Mouse (Mus musculus): ENCODE results near the gene Nmu.

Nmu gene

GRCm38 (mm10) chr5:76337100-76337499 lies 26.5 kb downstream of the Nmu start:
- no peak for TF ChIP-seq GATA4 (IDR thresholded peaks at IDR 0.05; ENCODE audit: insufficient replicate concordance, low read length)

GRCm38 (mm10) chr5:76333833-76334232 lies 29.8 kb downstream of the Nmu start:
- no peak for TF ChIP-seq GATA4 (IDR thresholded peaks at IDR 0.05; ENCODE audit: insufficient replicate concordance, low read length)

- TF ChIP-seq GATA4 (IDR thresholded peaks at IDR 0.05; ENCODE audit: insufficient replicate concordance, low read length) = no peak
Measured at GRCm38 (mm10) chr5:76330953-76331352, 32.6 kb downstream of the Nmu start, which contains the start of gene Pdcl2. Pdcl2 (minus strand) TSS chr5:76331156.

GRCm38 (mm10) chr5:76327296-76327695 lies 36.3 kb downstream of the Nmu start:
- TF ChIP-seq GATA4 (IDR thresholded peaks at IDR 0.05; ENCODE audit: insufficient replicate concordance, low read length) = no peak

- no peak for TF ChIP-seq GATA4 (IDR thresholded peaks at IDR 0.05; ENCODE audit: insufficient replicate concordance, low read length)
Measured at GRCm38 (mm10) chr5:76325113-76325512, 38.5 kb downstream of the Nmu start.

GRCm38 (mm10) chr5:76321249-76322196 lies 42.1 kb downstream of the Nmu start:
- no peak for TF ChIP-seq GATA4 (IDR thresholded peaks at IDR 0.05; ENCODE audit: insufficient replicate concordance, low read length)

- TF ChIP-seq GATA4 (IDR thresholded peaks at IDR 0.05; ENCODE audit: insufficient replicate concordance, low read length) = no peak
Measured at GRCm38 (mm10) chr5:76308206-76308605, 55.4 kb downstream of the Nmu start.

- no peak for TF ChIP-seq GATA4 (IDR thresholded peaks at IDR 0.05; ENCODE audit: insufficient replicate concordance, low read length)
Measured at GRCm38 (mm10) chr5:76306261-76306660, 57.3 kb downstream of the Nmu start.

GRCm38 (mm10) chr5:76305616-76306015 lies 58.0 kb downstream of the Nmu start:
- TF ChIP-seq GATA4 (IDR thresholded peaks at IDR 0.05; ENCODE audit: insufficient replicate concordance, low read length) = no peak

GRCm38 (mm10) chr5:76304452-76305341 lies 58.9 kb downstream of the Nmu start, which contains the start of gene Clock:
Clock (minus strand) TSS chr5:76304792.
- TF ChIP-seq GATA4 (IDR thresholded peaks at IDR 0.05; ENCODE audit: insufficient replicate concordance, low read length) = no peak; the same call in 1 of the 2 replicates

- TF ChIP-seq GATA4 (IDR thresholded peaks at IDR 0.05; ENCODE audit: insufficient replicate concordance, low read length) = no peak
Measured at GRCm38 (mm10) chr5:76303745-76304451, 59.7 kb downstream of the Nmu start.

- TF ChIP-seq GATA4 (IDR thresholded peaks at IDR 0.05; ENCODE audit: insufficient replicate concordance, low read length) = no peak
Measured at GRCm38 (mm10) chr5:76303379-76303744, 60.2 kb downstream of the Nmu start.

GRCm38 (mm10) chr5:76302009-76302408 lies 61.6 kb downstream of the Nmu start:
- no peak for TF ChIP-seq GATA4 (IDR thresholded peaks at IDR 0.05; ENCODE audit: insufficient replicate concordance, low read length)

- peak; percentile 53; the same call in 1 of the 2 replicates for TF ChIP-seq GATA4 (IDR thresholded peaks at IDR 0.05; ENCODE audit: insufficient replicate concordance, low read length)
Measured at GRCm38 (mm10) chr5:76289234-76289691, 74.3 kb downstream of the Nmu start.

GRCm38 (mm10) chr5:76288256-76288655 lies 75.3 kb downstream of the Nmu start:
- no peak for TF ChIP-seq GATA4 (IDR thresholded peaks at IDR 0.05; ENCODE audit: insufficient replicate concordance, low read length)

Data from liver, adult (tissue).